Mouse (Mus musculus): ENCODE measurements around the gene Myo1d. TPM values are rescaled to one million over a fixed set of nuclear protein-coding genes. Genes with fewer than 3 reads are reported as not detected.

Myo1d gene
- polyA plus RNA-seq, 1 experiment from 2014 or later: 8.1 TPM

GRCm38 (mm10) chr11:80481409-80482050, 298.3 kb downstream of the Myo1d start:
- no peak overlapping the region for H3K4me3 ChIP-seq
- WGBS: 80% methylated on average over 13 of the region's 13 CpGs
- no peaks in the 10 kb centered on the region for H3K9me3 ChIP-seq
- H3K27me3 ChIP-seq (ENCODE audit: insufficient read depth, poor library complexity, severe bottlenecking): peaks cover 37% of the 10 kb centered on the region
- peaks cover 47% of the 10 kb centered on the region for H3K4me1 ChIP-seq
- no peak overlapping the region for H3K27ac ChIP-seq
- H3K36me3 ChIP-seq: no peaks in the 10 kb centered on the region
- DNase-seq (ENCODE audit: low spot score): peak; percentile 59

- no peak for DNase-seq (ENCODE audit: low spot score)
- 85% methylated on average over 31 of the region's 31 CpGs for WGBS
- H3K4me1 ChIP-seq: peaks cover 38% of the 10 kb centered on the region
- H3K36me3 ChIP-seq: no peaks in the 10 kb centered on the region
- no peaks in the 10 kb centered on the region for H3K9me3 ChIP-seq
- peaks cover 37% of the 10 kb centered on the region for H3K27me3 ChIP-seq (ENCODE audit: insufficient read depth, poor library complexity, severe bottlenecking)
- no peak overlapping the region for H3K27ac ChIP-seq
- H3K4me3 ChIP-seq: no peak overlapping the region
Measured at GRCm38 (mm10) chr11:80479906-80480866, 299.6 kb downstream of the Myo1d start.

- Histone ChIP-seq H3K4me1 (peaks cover 34% of the 10 kb centered on the region), H3K27ac (no peak overlapping the region)
Measured at GRCm38 (mm10) chr11:80479425-80479824, 300.4 kb downstream of the Myo1d start.

GRCm38 (mm10) chr11:80478694-80479412, 301.0 kb downstream of the Myo1d start:
- 81% methylated on average over 14 of the region's 14 CpGs for WGBS
- no peak overlapping the region for H3K4me3 ChIP-seq
- peaks cover 10% of the 10 kb centered on the region for H3K36me3 ChIP-seq
- peaks cover 35% of the 10 kb centered on the region for H3K27me3 ChIP-seq (ENCODE audit: insufficient read depth, poor library complexity, severe bottlenecking)
- H3K27ac ChIP-seq: no peak overlapping the region
- H3K4me1 ChIP-seq: peaks cover 29% of the 10 kb centered on the region
- H3K9me3 ChIP-seq: no peaks in the 10 kb centered on the region
- no peak for DNase-seq (ENCODE audit: low spot score)

More at GRCm38 (mm10) chr11:80479425-80479824, 300.4 kb downstream of the Myo1d start:
- H3K36me3 ChIP-seq: peaks cover 4% of the 10 kb centered on the region
- no peak for DNase-seq (ENCODE audit: low spot score)
- peaks cover 37% of the 10 kb centered on the region for H3K27me3 ChIP-seq (ENCODE audit: insufficient read depth, poor library complexity, severe bottlenecking)
- WGBS: 78% methylated on average over 5 of the region's 5 CpGs
- no peak overlapping the region for H3K4me3 ChIP-seq
- no peaks in the 10 kb centered on the region for H3K9me3 ChIP-seq

- Histone ChIP-seq H3K36me3 (peaks cover 22% of the 10 kb centered on the region), H3K27ac (peak overlapping the region; percentile 87), H3K27me3 (ENCODE audit: insufficient read depth, poor library complexity, severe bottlenecking) (peaks cover 22% of the 10 kb centered on the region), H3K4me1 (peaks cover 27% of the 10 kb centered on the region), H3K4me3 (peak overlapping the region; percentile 76), H3K9me3 (no peaks in the 10 kb centered on the region)
- 15% methylated on average over 55 of the region's 55 CpGs for WGBS
- no peak for DNase-seq (ENCODE audit: low spot score)
Measured at GRCm38 (mm10) chr11:80477341-80478199, 302.3 kb downstream of the Myo1d start.

- Histone ChIP-seq H3K36me3 (peaks cover 30% of the 10 kb centered on the region), H3K9me3 (no peaks in the 10 kb centered on the region), H3K27ac (peak within 1 kb of the TSS; percentile 87), H3K4me1 (peaks cover 27% of the 10 kb centered on the region), H3K4me3 (peak within 1 kb of the TSS; percentile 76), H3K27me3 (ENCODE audit: insufficient read depth, poor library complexity, severe bottlenecking) (peaks cover 21% of the 10 kb centered on the region)
- peak; percentile 93 for DNase-seq (ENCODE audit: low spot score)
- 1% methylated on average over 109 of the region's 116 CpGs for WGBS
Measured at GRCm38 (mm10) chr11:80476222-80477189, 303.3 kb downstream of the Myo1d start, which contains the start of gene Cdk5r1. TSS of gene Cdk5r1 (plus strand) at chr11:80477023.

- Histone ChIP-seq H3K4me1 (peaks cover 27% of the 10 kb centered on the region), H3K9me3 (no peaks in the 10 kb centered on the region), H3K27ac (no peak overlapping the region), H3K36me3 (peaks cover 36% of the 10 kb centered on the region), H3K27me3 (ENCODE audit: insufficient read depth, poor library complexity, severe bottlenecking) (peaks cover 21% of the 10 kb centered on the region), H3K4me3 (no peak overlapping the region)
- 76% methylated on average over 9 of the region's 9 CpGs for WGBS
- no peak for DNase-seq (ENCODE audit: low spot score)
Measured at GRCm38 (mm10) chr11:80475544-80475943, 304.3 kb downstream of the Myo1d start.

GRCm38 (mm10) chr11:80474846-80475245, 305.0 kb downstream of the Myo1d start:
- Histone ChIP-seq H3K4me1 (peaks cover 27% of the 10 kb centered on the region), H3K4me3 (no peak overlapping the region), H3K36me3 (peaks cover 43% of the 10 kb centered on the region), H3K9me3 (no peaks in the 10 kb centered on the region), H3K27me3 (ENCODE audit: insufficient read depth, poor library complexity, severe bottlenecking) (peaks cover 21% of the 10 kb centered on the region), H3K27ac (no peak overlapping the region)
- DNase-seq (ENCODE audit: low spot score): no peak
- 90% methylated on average over 11 of the region's 11 CpGs for WGBS

GRCm38 (mm10) chr11:80474175-80474691, 305.6 kb downstream of the Myo1d start:
- H3K27me3 ChIP-seq (ENCODE audit: insufficient read depth, poor library complexity, severe bottlenecking): peaks cover 17% of the 10 kb centered on the region
- 65% methylated on average over 2 of the region's 2 CpGs for WGBS
- H3K4me3 ChIP-seq: no peak overlapping the region
- no peak overlapping the region for H3K27ac ChIP-seq
- H3K4me1 ChIP-seq: peaks cover 23% of the 10 kb centered on the region
- peaks cover 49% of the 10 kb centered on the region for H3K36me3 ChIP-seq
- DNase-seq (ENCODE audit: low spot score): no peak
- H3K9me3 ChIP-seq: no peaks in the 10 kb centered on the region

GRCm38 (mm10) chr11:80471836-80472605, 307.8 kb downstream of the Myo1d start:
- Histone ChIP-seq H3K9me3 (no peaks in the 10 kb centered on the region), H3K27me3 (ENCODE audit: insufficient read depth, poor library complexity, severe bottlenecking) (no peaks in the 10 kb centered on the region), H3K4me3 (no peak overlapping the region), H3K36me3 (peaks cover 71% of the 10 kb centered on the region), H3K27ac (no peak overlapping the region), H3K4me1 (peaks cover 6% of the 10 kb centered on the region)
- 82% methylated on average over 16 of the region's 16 CpGs for WGBS
- DNase-seq (ENCODE audit: low spot score): no peak

Data from heart, embryonic 10.5 days (tissue).